Mouse (Mus musculus) hematopoietic stem cell, adult 5-6 weeks (primary cell): ENCODE results near the gene Wnk3. TPM values are rescaled to one million over a fixed set of nuclear protein-coding genes. Genes with fewer than 3 reads are reported as not detected.
A peak's percentile ranks its signal among the peaks of the same experiment; 100 is the strongest.
"Not testable (repeated sequence)": the region's sequence is repeated elsewhere in the genome, so short reads cannot be mapped to it uniquely, and the experiment has no call there.

Experiments
- ATAC-seq, 2 experiments: fragments of 125-278 bp in 1 of 2; replicated peaks in 1 of 2; 2 replicates each; pipeline ENCODE4 v1.8.0; 2016 to 2017; ENCODE audit warnings: inconsistent platforms in 2 of 2, mild to moderate bottlenecking in 2 of 2, moderate number of reproducible peaks in 2 of 2, low read depth in 1 of 2, moderate TSS enrichment in 1 of 2; ENCODE audit not compliant: low FRiP score in 2 of 2, poor library complexity in 2 of 2, severe bottlenecking in 2 of 2, insufficient read depth in 1 of 2, low TSS enrichment in 1 of 2
- total RNA-seq: library from RNA; stranded (forward); fragments of 172-1452, 232-1000 nt; gene quantifications from 2 replicates; pipeline ENCODE4 v1.2.3, GENCODE M21; 2017

Gene Wnk3
- 0.06 and 0.55 TPM in 2 replicates for total RNA-seq

GRCm38 (mm10) chrX:151197778-151198177 is at the start of gene Wnk3:
Gene Wnk3, plus strand, starts transcription at chrX:151198078.
- no peak for ATAC-seq

GRCm38 (mm10) chrX:151158414-151158813 is 39.5 kb upstream of the Wnk3 start:
- ATAC-seq = no peak

GRCm38 (mm10) chrX:151168438-151169131 is 29.3 kb upstream of the Wnk3 start:
- ATAC-seq = peak in 1 of 2 experiments; percentile 49; a peak in 2 of 4 replicates

GRCm38 (mm10) chrX:151169261-151169961 is 28.5 kb upstream of the Wnk3 start:
- ATAC-seq = peak; percentile 27 to 42; a peak in 2 of 4 replicates

- ATAC-seq = not testable (repeated sequence)
Observed at GRCm38 (mm10) chrX:151173134-151173533, 24.7 kb upstream of the Wnk3 start.

GRCm38 (mm10) chrX:151298329-151298728 is 100.5 kb downstream of the Wnk3 start:
- no peak for ATAC-seq

GRCm38 (mm10) chrX:151313732-151314131 is 115.9 kb downstream of the Wnk3 start:
- ATAC-seq = no peak

- no peak for ATAC-seq
Observed at GRCm38 (mm10) chrX:151333615-151334014, 135.7 kb downstream of the Wnk3 start.

GRCm38 (mm10) chrX:151337804-151338203 is 139.9 kb downstream of the Wnk3 start:
- ATAC-seq = no peak

GRCm38 (mm10) chrX:151343761-151344500 is 146.1 kb downstream of the Wnk3 start, which contains the start of gene Fam120c:
Gene Fam120c, plus strand, starts transcription at chrX:151344175.
- peak; percentile 81 to 84 for ATAC-seq

- peak; percentile 55 to 76 for ATAC-seq
Observed at GRCm38 (mm10) chrX:151344501-151344984, 146.7 kb downstream of the Wnk3 start.

GRCm38 (mm10) chrX:151345333-151346125 is 147.7 kb downstream of the Wnk3 start:
- ATAC-seq = no peak

- no peak for ATAC-seq
Observed at GRCm38 (mm10) chrX:151347278-151347677, 149.4 kb downstream of the Wnk3 start.

- ATAC-seq = no peak
Observed at GRCm38 (mm10) chrX:151349322-151349721, 151.4 kb downstream of the Wnk3 start.
